Mouse (Mus musculus): ENCODE measurements around the gene Myh14. TPM values are rescaled to one million over a fixed set of nuclear protein-coding genes. Genes with fewer than 3 reads are reported as not detected.
A peak's percentile ranks its signal among the peaks of the same experiment; 100 is the strongest.

Myh14 gene
- total RNA-seq (2012; rRNA removed) (1.1 and 1.5 TPM in 2 replicates), total RNA-seq (2014; rRNA removed) (0.09 and 0.12 TPM in 2 replicates), polyA plus RNA-seq (2012; ENCODE audit: insufficient read length, low read depth) (0.60 and 0.89 TPM in 2 replicates)

- Histone ChIP-seq H3K4me3 (replicated peaks in 1 of 3; ENCODE audit: low read depth in 2 of 3, low read length in 2 of 3, poor library complexity in 1 of 3) (no peak within 1 kb of the TSS), H3K9ac (ENCODE audit: insufficient read depth, low read depth) (no peak within 1 kb of the TSS), H3K79me2 (replicated peaks; ENCODE audit: control insufficient read depth, extremely low read depth, insufficient read depth, poor library complexity, severe bottlenecking) (no peaks in the 10 kb centered on the region), H3K27ac (ENCODE audit: insufficient read depth, low read depth) (no peak within 1 kb of the TSS), H3K4me2 (ENCODE audit: insufficient read depth, low read depth, poor library complexity, severe bottlenecking) (peak within 1 kb of the TSS; percentile 90), H3K4me1 (ENCODE audit: control insufficient read depth in 1 of 2, insufficient read depth in 2 of 2) (peaks cover 0 to 4% of the 10 kb centered on the region in 2 experiments; a peak in 1 of 4 replicates), H3K27me3 (replicated peaks) (peaks cover 41% of the 10 kb centered on the region), H3K9me3 (replicated peaks; ENCODE audit: low read length) (peaks cover 5% of the 10 kb centered on the region), H3K36me3 (replicated peaks in 1 of 2; ENCODE audit: control insufficient read depth in 1 of 2, insufficient read depth in 1 of 2, low read length in 1 of 2) (no peaks in the 10 kb centered on the region)
- in situ Hi-C loops (cut with MboI; ENCODE audit: low pct_ligation_motif_present, low pct_unique_long_range_greater_than_20kb, low sequenced_read_pairs) = no loop called here
- TF ChIP-seq USF1 (IDR thresholded peaks at IDR 0.05; ENCODE audit: low read depth, low read length) (no peak), ZKSCAN1 (IDR thresholded peaks at IDR 0.05; ENCODE audit: borderline replicate concordance, low read depth, low read length) (no peak), JUN (IDR thresholded peaks at IDR 0.05; ENCODE audit: insufficient read depth, low read depth, low read length) (no peak), CHD1 (IDR thresholded peaks at IDR 0.05; ENCODE audit: low read depth, low read length) (no peak), ZNF384 (IDR thresholded peaks at IDR 0.05; ENCODE audit: low read depth, low read length) (no peak), ZC3H11A (IDR thresholded peaks at IDR 0.05; ENCODE audit: low read depth, low read length) (no peak), TCF12 (IDR thresholded peaks at IDR 0.05; ENCODE audit: low read depth, low read length) (no peak), ELF1 (IDR thresholded peaks at IDR 0.05; ENCODE audit: low read depth, low read length) (0 out of 2 replicates have a peak, but pooled peaks have one; percentile 9), RAD21 (IDR thresholded peaks at IDR 0.05; ENCODE audit: low read depth, low read length) (no peak), BHLHE40 (IDR thresholded peaks at IDR 0.05; ENCODE audit: low read depth, low read length) (no peak), SMC3 (IDR thresholded peaks at IDR 0.05; ENCODE audit: low read depth, low read length) (no peak), CHD2 (IDR thresholded peaks at IDR 0.05; ENCODE audit: low read length) (0 out of 2 replicates have a peak, but pooled peaks have one; percentile 19), KAT2A (IDR thresholded peaks at IDR 0.05; ENCODE audit: insufficient replicate concordance, low read length) (no peak), E2F4 (IDR thresholded peaks at IDR 0.05; ENCODE audit: insufficient replicate concordance, low read depth, low read length) (no peak), MAX (IDR thresholded peaks at IDR 0.05; ENCODE audit: low read length) (no peak), EP300 (IDR thresholded peaks at IDR 0.05; ENCODE audit: low read length) (no peak), MYC (IDR thresholded peaks at IDR 0.05; ENCODE audit: low read depth, low read length) (no peak), PAX5 (IDR thresholded peaks at IDR 0.05; ENCODE audit: low read length) (no peak)
- dilution Hi-C loops (cut with MboI; ENCODE audit: extremely low pct_ligation_motif_present, extremely low pct_unique_long_range_greater_than_20kb, low sequenced_read_pairs) = no loop called here
- no peak for DNase-seq (ENCODE audit: extremely low read depth)
These were observed at the start of gene Myh14 for GRCm38 (mm10) chr7:44670803-44671202. Gene Myh14 (minus strand): TSS chr7:44670843.

GRCm38 (mm10) chr7:44709881-44710280 lies 39.2 kb upstream of the Myh14 start:
- Histone ChIP-seq H3K4me3 (replicated peaks in 1 of 3; ENCODE audit: low read depth in 2 of 3, low read length in 2 of 3, poor library complexity in 1 of 3) (no peak overlapping the region), H3K4me2 (ENCODE audit: insufficient read depth, low read depth, poor library complexity, severe bottlenecking) (no peak overlapping the region), H3K9ac (ENCODE audit: insufficient read depth, low read depth) (no peak overlapping the region), H3K27ac (ENCODE audit: insufficient read depth, low read depth) (no peak overlapping the region), H3K36me3 (replicated peaks in 1 of 2; ENCODE audit: control insufficient read depth in 1 of 2, insufficient read depth in 1 of 2, low read length in 1 of 2) (no peaks in the 10 kb centered on the region), H3K27me3 (replicated peaks) (peaks cover 3% of the 10 kb centered on the region), H3K79me2 (replicated peaks; ENCODE audit: control insufficient read depth, extremely low read depth, insufficient read depth, poor library complexity, severe bottlenecking) (no peaks in the 10 kb centered on the region), H3K9me3 (replicated peaks; ENCODE audit: low read length) (peaks cover 6% of the 10 kb centered on the region), H3K4me1 (ENCODE audit: control insufficient read depth in 1 of 2, insufficient read depth in 2 of 2) (no peaks in the 10 kb centered on the region)
- TF ChIP-seq JUND (conservative IDR thresholded peaks at IDR 0.05; ENCODE audit: low read depth, low read length) (no peak), ELF1 (IDR thresholded peaks at IDR 0.05; ENCODE audit: low read depth, low read length) (no peak), NELFE (IDR thresholded peaks at IDR 0.05; ENCODE audit: low read depth, low read length) (no peak), ZMIZ1 (IDR thresholded peaks at IDR 0.05; ENCODE audit: low read depth, low read length) (no peak), KAT2A (IDR thresholded peaks at IDR 0.05; ENCODE audit: insufficient replicate concordance, low read length) (no peak), CTCF (conservative IDR thresholded peaks at IDR 0.05 in 1 of 2, IDR thresholded peaks at IDR 0.05 in 1 of 2; ENCODE audit: low read depth in 2 of 2, low read length in 2 of 2) (no peak), ZKSCAN1 (IDR thresholded peaks at IDR 0.05; ENCODE audit: borderline replicate concordance, low read depth, low read length) (no peak), IRF4 (IDR thresholded peaks at IDR 0.05; ENCODE audit: low read depth, low read length) (no peak), EP300 (IDR thresholded peaks at IDR 0.05; ENCODE audit: low read length) (no peak), RAD21 (IDR thresholded peaks at IDR 0.05; ENCODE audit: low read depth, low read length) (no peak), PAX5 (IDR thresholded peaks at IDR 0.05; ENCODE audit: low read length) (no peak), SMC3 (IDR thresholded peaks at IDR 0.05; ENCODE audit: low read depth, low read length) (no peak), NRF1 (IDR thresholded peaks at IDR 0.05; ENCODE audit: low read depth, low read length) (no peak)
- dilution Hi-C loops (cut with MboI; ENCODE audit: extremely low pct_ligation_motif_present, extremely low pct_unique_long_range_greater_than_20kb, low sequenced_read_pairs) = no loop called here
- DNase-seq (ENCODE audit: extremely low read depth) = no peak
- in situ Hi-C loops (cut with MboI; ENCODE audit: low pct_ligation_motif_present, low pct_unique_long_range_greater_than_20kb, low sequenced_read_pairs) = no loop called here

Data from CH12.LX (cell line).